Mouse (Mus musculus): Measurements from ENCODE around the gene Aarsd1. TPM values are rescaled to one million over a fixed set of nuclear protein-coding genes. Genes with fewer than 3 reads are reported as not detected.
A peak's percentile ranks its signal among the peaks of the same experiment; 100 is the strongest.
"Not testable (repeated sequence)": the region's sequence is repeated elsewhere in the genome, so short reads cannot be mapped to it uniquely, and the experiment has no call there.

The Aarsd1 gene
- polyA plus RNA-seq (2015; fragmentation: Nextera tagmentation; extraction: Ambion mirVana) = 37.2 and 37.3 TPM in 2 replicates

DNA sequence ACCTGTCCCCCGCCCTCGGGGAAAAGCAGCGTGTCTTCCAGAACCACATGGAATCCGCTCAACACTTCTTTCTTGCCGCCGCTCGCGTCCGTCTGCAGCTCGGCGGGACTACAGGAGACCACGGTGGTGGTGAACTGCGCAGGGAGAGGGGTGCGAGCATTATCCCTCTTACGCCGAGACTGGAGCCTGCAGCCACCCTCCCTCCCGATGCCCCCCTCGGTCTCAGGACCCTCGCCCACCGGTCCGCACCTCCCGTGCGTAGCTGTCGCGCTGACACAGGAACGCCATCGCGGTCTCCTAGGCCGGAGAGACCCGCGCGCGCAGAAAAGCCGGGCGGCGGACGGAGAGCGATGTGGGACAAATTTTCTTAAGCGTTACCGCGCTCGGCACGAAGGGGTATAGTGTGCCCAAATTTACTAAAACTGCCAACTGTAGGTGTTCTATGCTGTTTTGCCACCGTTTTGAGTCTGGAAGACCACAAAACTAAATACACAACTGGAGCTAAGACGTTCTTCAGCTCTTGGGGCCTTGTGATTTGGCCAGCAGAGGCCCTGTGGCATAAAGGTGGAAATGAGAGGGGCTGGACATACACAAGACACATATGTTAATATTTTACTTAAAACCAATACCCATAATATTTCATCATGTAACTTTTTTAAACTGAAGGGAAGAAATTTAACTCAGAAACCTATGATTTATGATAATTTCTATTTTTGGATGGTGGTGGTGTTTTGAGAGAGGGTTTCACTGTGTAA is at the start of gene Aarsd1:
Gene Aarsd1, minus strand, starts transcription at position 515 of the 755 bp plus-strand sequence.
- peaks cover 20% of the 10 kb centered on the region for H3K4me1 ChIP-seq (replicated peaks)
- WGBS (ENCODE audit: insufficient replicate concordance) = under 1% methylated on average over 45 of the region's 45 CpGs
- H3K36me3 ChIP-seq (replicated peaks) = peaks cover 16% of the 10 kb centered on the region
- H3K27ac ChIP-seq (replicated peaks) = peak within 1 kb of the TSS; percentile 63
- H3K27me3 ChIP-seq = no peaks in the 10 kb centered on the region
- H3K4me2 ChIP-seq = peak within 1 kb of the TSS; percentile 86
- no peaks in the 10 kb centered on the region for H3K9me3 ChIP-seq (replicated peaks)
- H3K4me3 ChIP-seq (replicated peaks) = peak within 1 kb of the TSS; percentile 83
- peak; percentile 69 for ATAC-seq (ENCODE audit: insufficient read depth)
- H3K9ac ChIP-seq = peak within 1 kb of the TSS; percentile 79

DNA sequence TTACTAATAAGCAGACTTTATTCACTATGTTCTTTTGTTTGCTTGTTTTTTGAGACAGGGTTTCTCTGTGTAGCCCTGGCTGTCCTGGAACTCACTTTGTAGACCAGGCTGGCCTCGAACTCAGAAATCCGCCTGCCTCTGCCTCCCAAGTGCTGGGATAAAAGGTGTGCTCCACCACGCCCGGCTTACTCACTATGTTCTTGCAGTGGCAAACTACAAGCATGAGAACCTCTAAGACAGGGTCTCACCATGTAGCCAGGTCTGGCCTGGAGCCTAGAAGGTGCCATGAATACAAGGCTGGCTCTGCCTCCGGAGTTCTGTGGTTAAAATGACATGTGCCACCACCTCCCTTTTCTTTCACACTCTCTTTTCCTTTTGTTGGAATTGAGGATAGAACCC is 49.1 kb upstream of the Aarsd1 start:
- Histone ChIP-seq H3K4me3 (replicated peaks) (peak overlapping the region; percentile 67), H3K4me2 (peak overlapping the region; percentile 94), H3K9ac (peak overlapping the region; percentile 62; the same call in 1 of the 2 replicates), H3K27me3 (peaks cover 82% of the 10 kb centered on the region), H3K4me1 (replicated peaks) (peaks cover 69% of the 10 kb centered on the region)
- H3K27ac ChIP-seq (replicated peaks); H3K36me3 ChIP-seq (replicated peaks); H3K9me3 ChIP-seq (replicated peaks); ATAC-seq (ENCODE audit: insufficient read depth): not testable (repeated sequence)
- WGBS (ENCODE audit: insufficient replicate concordance) = 48% methylated on average over 5 of the region's 5 CpGs

DNA sequence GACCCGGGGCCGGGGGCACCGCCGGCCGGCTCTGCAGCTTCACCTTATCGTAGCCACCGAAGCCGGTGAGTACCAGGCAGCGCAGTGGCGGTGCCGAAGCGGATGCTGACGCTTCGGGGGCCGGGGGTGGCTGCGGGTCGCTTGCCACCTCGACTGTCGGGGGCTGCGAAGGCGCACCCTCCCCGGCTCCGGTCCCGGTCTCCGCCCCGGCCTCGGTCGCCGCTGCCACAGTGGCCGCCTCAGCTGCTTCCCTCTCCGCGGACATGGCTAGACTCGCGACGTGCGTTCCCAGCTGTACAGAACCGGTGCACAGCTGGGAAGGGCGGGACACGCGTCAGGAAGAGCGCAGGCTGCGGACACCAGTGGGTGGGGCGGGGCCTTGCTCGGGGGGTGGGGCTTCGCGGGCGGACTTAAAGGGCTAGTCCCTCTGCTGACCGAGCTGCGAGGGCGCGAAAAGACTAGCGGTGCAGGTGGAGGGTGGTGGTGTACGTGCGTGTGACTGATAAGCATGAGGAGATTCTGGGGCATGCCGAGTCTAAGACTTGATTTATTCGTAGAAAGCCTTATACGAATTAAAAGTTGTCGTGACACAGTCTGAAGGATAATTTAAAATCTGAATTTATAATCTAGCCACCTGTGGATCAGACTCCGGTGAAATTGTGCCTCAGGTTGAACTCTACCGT is 48.6 kb upstream of the Aarsd1 start, which contains the start of gene Vat1:
Gene Vat1, minus strand, starts transcription at position 362 of the 683 bp plus-strand sequence.
- ATAC-seq (ENCODE audit: insufficient read depth) = peak; percentile 66
- WGBS (ENCODE audit: insufficient replicate concordance) = under 1% methylated on average over 60 of the region's 60 CpGs
- H3K36me3 ChIP-seq (replicated peaks) = 0 out of 2 replicates have a peak, but pooled peaks cover 4% of the 10 kb centered on the region
- H3K9me3 ChIP-seq (replicated peaks) = no peaks in the 10 kb centered on the region
- peak within 1 kb of the TSS; percentile 67 for H3K4me3 ChIP-seq (replicated peaks)
- H3K27ac ChIP-seq (replicated peaks) = peak within 1 kb of the TSS; percentile 51; the same call in 1 of the 2 replicates
- peak within 1 kb of the TSS; percentile 62 for H3K9ac ChIP-seq
- peaks cover 69% of the 10 kb centered on the region for H3K4me1 ChIP-seq (replicated peaks)
- H3K4me2 ChIP-seq = peak within 1 kb of the TSS; percentile 94
- peaks cover 77% of the 10 kb centered on the region for H3K27me3 ChIP-seq

DNA sequence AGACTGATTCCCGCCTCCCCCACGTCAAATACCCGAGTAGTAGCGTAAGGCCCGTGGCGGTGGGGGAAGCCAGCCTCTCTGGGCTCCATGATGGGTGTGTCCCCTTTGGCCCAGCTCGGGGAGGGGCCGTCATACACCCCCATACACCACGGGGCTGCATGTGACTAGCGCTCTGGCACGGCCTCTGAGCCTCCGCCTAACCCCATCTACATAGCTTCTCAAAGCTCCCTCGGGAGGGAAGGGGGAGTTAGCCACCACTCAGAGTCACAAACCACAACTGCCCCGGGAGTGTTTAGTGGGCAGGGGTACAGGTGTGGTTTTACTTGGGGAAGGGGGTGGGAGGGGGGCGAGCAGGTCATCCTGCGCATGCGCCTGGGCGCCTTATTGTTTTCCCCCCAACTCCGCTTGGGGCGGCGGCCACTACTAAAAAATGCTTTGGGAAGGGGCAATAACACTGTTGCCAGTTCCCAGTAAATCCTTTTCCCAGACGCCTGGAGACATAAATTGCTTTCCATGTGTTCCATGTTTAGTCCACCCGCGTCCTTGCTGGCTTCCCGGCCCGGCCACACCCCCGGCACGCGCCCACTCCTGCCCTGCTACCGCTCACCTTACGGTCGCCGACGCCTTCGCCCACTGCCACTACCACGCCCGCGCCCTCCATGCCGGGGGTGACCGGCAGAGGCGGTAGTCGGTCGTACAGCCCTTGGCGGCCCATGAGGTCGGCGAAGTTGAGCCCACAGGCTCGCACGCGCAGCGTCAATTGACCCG is 47.9 kb upstream of the Aarsd1 start:
- H3K27ac ChIP-seq (replicated peaks) = peak overlapping the region; percentile 51; the same call in 1 of the 2 replicates
- H3K9ac ChIP-seq = peak overlapping the region; percentile 62
- H3K4me2 ChIP-seq = peak overlapping the region; percentile 94
- peak overlapping the region; percentile 67 for H3K4me3 ChIP-seq (replicated peaks)
- under 1% methylated on average over 51 of the region's 51 CpGs for WGBS (ENCODE audit: insufficient replicate concordance)
- H3K4me1 ChIP-seq (replicated peaks) = peaks cover 69% of the 10 kb centered on the region
- no peak; the same call in 1 of the 2 replicates for ATAC-seq (ENCODE audit: insufficient read depth)
- H3K27me3 ChIP-seq = peaks cover 71% of the 10 kb centered on the region
- H3K36me3 ChIP-seq (replicated peaks) = peaks cover 9% of the 10 kb centered on the region; the same call in 1 of the 2 replicates
- H3K9me3 ChIP-seq (replicated peaks) = no peaks in the 10 kb centered on the region

DNA sequence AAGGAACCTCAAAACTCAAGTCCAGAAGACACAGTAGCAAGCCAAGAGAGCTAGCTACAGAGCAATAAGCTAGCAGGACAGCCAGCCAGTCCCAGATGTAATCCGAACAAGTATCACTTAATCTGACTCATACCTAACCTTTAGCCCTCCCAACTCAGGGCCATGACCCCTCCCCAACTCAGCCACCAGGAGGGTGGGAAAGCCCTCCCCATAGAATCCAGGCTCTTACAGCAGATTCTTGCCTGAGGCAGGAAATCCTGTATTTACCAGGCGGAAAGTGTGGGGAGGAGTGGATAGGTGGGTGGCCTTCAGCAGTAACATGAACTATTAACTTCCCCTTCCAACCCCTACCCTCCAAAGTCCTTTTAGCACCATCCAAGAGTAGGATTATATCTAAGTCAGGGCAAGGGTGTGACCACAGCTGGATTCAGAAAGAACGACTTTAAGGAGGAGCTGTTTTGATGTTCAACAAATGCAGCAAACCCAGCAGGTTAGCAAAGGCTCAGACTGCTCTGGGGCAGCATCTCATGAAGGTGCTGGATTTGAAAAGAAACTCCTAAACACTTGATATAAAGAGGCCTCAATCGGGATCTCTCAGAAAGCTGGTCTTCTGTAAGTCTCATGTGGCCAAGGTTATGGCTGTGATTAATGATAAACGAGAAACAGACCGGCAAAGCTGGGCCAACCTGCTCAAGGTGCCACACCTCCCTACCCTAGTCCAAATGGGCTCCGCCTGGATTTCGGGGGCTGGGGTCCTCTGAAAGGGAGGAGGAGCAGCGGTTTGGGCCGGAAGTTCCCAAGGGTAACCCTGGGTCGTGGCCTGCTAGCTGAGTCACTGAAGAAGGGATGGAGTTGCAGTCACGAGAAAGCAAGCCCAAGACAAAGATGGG is 47.0 kb upstream of the Aarsd1 start, which contains the start of gene Rnd2:
Gene Rnd2, plus strand, starts transcription at position 789 of the 890 bp plus-strand sequence.
- H3K4me3 ChIP-seq (replicated peaks) = peak within 1 kb of the TSS; percentile 67
- H3K9me3 ChIP-seq (replicated peaks) = no peaks in the 10 kb centered on the region
- peak within 1 kb of the TSS; percentile 62 for H3K9ac ChIP-seq
- peaks cover 75% of the 10 kb centered on the region for H3K4me1 ChIP-seq (replicated peaks)
- peaks cover 15% of the 10 kb centered on the region for H3K36me3 ChIP-seq (replicated peaks)
- peak within 1 kb of the TSS; percentile 94 for H3K4me2 ChIP-seq
- no peak for ATAC-seq (ENCODE audit: insufficient read depth)
- H3K27me3 ChIP-seq = peaks cover 64% of the 10 kb centered on the region
- 6% methylated on average over 12 of the region's 12 CpGs for WGBS (ENCODE audit: insufficient replicate concordance)
- peak within 1 kb of the TSS; percentile 51; the same call in 1 of the 2 replicates for H3K27ac ChIP-seq (replicated peaks)

DNA sequence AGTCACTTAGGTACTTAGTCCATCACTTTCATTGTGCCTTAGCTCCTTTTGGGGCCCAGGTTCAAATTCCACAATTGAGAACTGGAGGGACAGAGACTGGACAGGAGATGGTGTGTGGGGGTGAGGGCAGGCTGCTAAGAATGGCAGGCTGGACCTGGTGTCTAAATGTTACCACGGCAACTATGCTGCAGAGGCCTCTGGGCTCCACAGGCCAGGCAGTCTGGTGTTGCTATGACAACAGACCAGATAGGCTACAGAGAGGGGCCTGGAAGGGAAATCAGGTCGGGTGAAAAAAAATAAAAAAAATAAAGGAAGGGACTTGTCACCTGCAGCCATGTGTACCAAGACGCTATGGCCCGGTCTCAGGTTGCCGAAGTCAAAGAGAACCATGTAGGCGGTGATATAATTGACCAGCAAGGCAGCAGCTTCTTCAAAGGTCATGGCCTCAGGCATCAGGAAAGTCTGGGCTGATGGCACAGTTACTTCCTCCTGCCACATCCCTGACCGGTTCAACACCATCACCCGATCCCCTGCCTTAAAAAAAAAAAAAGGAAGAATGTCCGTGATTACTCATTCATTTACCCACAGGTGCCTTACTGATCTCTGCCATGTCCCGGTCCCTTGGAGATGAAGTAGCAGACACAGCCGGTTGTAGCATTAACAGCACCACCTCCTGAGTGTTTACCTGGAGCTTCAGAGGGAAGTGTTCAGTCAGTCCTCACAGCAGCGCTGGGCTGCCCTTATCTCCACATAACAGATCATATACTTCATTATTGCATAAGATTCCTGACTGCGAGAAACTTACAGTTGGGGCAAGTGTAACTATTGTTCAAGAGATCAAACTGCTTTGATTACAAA is 45.4 kb upstream of the Aarsd1 start:
- Histone ChIP-seq H3K9me3 (replicated peaks) (no peaks in the 10 kb centered on the region), H3K27ac (replicated peaks) (no peak overlapping the region), H3K4me2 (peak overlapping the region; percentile 1; the same call in 1 of the 2 replicates), H3K4me3 (replicated peaks) (no peak overlapping the region), H3K27me3 (peaks cover 48% of the 10 kb centered on the region), H3K36me3 (replicated peaks) (peaks cover 31% of the 10 kb centered on the region), H3K4me1 (replicated peaks) (peaks cover 72% of the 10 kb centered on the region), H3K9ac (no peak overlapping the region)
- no peak for ATAC-seq (ENCODE audit: insufficient read depth)
- WGBS (ENCODE audit: insufficient replicate concordance) = 22% methylated on average over 13 of the region's 13 CpGs

DNA sequence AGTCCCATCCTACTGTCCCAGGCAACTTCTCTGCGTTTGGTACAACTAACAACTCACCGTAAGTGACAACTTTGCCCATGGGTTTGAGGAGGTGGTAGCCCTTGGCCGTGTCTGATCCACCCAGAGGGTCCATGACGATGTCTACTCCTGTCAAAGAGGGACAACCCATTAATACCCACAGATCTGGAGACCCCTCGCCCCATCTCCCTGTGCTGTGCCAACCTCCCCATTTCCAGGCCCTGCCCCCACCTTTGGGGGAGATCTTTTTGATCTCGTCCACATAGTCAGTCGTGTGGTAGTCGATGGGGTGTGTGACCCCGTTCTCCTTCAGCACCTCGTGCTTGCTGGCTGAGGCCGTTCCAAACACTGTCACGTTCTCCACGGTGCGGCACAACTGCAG is 44.7 kb upstream of the Aarsd1 start:
- H3K27ac ChIP-seq (replicated peaks) = no peak overlapping the region
- H3K4me2 ChIP-seq = no peak overlapping the region
- ATAC-seq (ENCODE audit: insufficient read depth) = no peak
- H3K36me3 ChIP-seq (replicated peaks) = peaks cover 38% of the 10 kb centered on the region
- no peak overlapping the region for H3K9ac ChIP-seq
- H3K4me1 ChIP-seq (replicated peaks) = peaks cover 65% of the 10 kb centered on the region
- no peak overlapping the region for H3K4me3 ChIP-seq (replicated peaks)
- no peaks in the 10 kb centered on the region for H3K9me3 ChIP-seq (replicated peaks)
- WGBS (ENCODE audit: insufficient replicate concordance) = 78% methylated on average over 14 of the region's 14 CpGs
- peaks cover 41% of the 10 kb centered on the region for H3K27me3 ChIP-seq

DNA sequence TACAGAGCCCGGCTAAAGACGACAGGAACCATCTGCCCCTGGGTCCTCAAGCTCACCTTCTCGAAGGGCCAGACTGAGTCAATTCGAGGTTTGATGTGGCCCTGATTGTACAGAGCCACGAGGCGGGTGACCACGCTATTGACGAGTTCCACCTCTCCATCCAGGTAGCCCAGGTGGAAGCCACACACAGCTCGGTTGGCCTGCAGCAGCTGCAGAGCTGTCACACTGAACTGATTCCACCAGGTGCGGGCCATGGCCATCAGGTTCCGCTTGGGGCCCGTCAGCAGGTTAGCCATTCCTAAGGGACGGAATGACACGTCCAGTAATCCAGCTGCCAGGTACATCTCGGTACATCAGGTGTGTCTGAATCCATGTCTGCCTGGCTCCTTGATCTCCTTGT is 42.9 kb upstream of the Aarsd1 start:
- Histone ChIP-seq H3K27ac (replicated peaks) (no peak overlapping the region), H3K27me3 (peaks cover 23% of the 10 kb centered on the region), H3K4me3 (replicated peaks) (no peak overlapping the region), H3K4me2 (no peak overlapping the region), H3K4me1 (replicated peaks) (peaks cover 55% of the 10 kb centered on the region), H3K9me3 (replicated peaks) (no peaks in the 10 kb centered on the region), H3K9ac (no peak overlapping the region), H3K36me3 (replicated peaks) (peaks cover 46% of the 10 kb centered on the region)
- no peak for ATAC-seq (ENCODE audit: insufficient read depth)
- 75% methylated on average over 15 of the region's 15 CpGs for WGBS (ENCODE audit: insufficient replicate concordance)

DNA sequence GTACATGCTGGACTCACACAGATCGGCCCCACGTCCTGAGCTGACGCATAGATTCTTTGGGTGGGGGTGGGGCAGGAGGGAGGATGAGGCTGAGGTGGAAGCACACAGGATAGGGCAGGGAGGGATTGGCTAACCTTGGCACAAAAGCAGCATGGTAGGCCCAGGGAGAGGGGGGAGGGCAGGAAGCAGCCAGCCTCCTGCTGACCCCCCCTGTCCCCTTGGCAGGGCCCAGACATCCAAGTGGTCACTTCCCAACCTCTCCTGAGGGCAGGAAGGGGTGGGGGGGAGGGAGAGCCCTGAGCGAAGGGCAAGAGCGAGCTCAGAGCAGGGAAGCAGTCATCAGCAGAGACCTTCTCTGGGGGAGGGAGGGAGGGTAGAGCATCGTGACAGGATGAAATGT is 42.3 kb upstream of the Aarsd1 start:
- peaks cover 46% of the 10 kb centered on the region for H3K36me3 ChIP-seq (replicated peaks)
- no peak for ATAC-seq (ENCODE audit: insufficient read depth)
- no peak overlapping the region for H3K9ac ChIP-seq

More for the DNA sequence above, 42.3 kb upstream of the Aarsd1 start:
- Histone ChIP-seq H3K27ac (replicated peaks) (no peak overlapping the region), H3K9me3 (replicated peaks) (no peaks in the 10 kb centered on the region), H3K27me3 (peaks cover 17% of the 10 kb centered on the region), H3K4me3 (replicated peaks) (no peak overlapping the region), H3K4me1 (replicated peaks) (peaks cover 49% of the 10 kb centered on the region), H3K4me2 (no peak overlapping the region)
- WGBS (ENCODE audit: insufficient replicate concordance) = 77% methylated on average over 6 of the region's 6 CpGs

Measured in liver, embryonic 15.5 days (tissue).